Mouse (Mus musculus) neural tube, embryonic 14.5 days (tissue): ENCODE measurements around the gene Cep41. TPM values are rescaled to one million over a fixed set of nuclear protein-coding genes. Genes with fewer than 3 reads are reported as not detected.
A peak's percentile ranks its signal among the peaks of the same experiment; 100 is the strongest.

Experiments used
- ATAC-seq: fragments of 200-750 bp; cut with Nextera tagmentation; 2 replicates; pipeline ENCODE4 v1.8.0; 2017; ENCODE audit warnings: low read depth, mild to moderate bottlenecking, moderate TSS enrichment, moderate library complexity
- H3K27ac ChIP-seq: fragments of 300-500 bp; sonication (generic); 2 replicates; pipeline ENCODE4 v1.5.1; 2014; ENCODE audit warnings: low read depth, mild to moderate bottlenecking, control low read depth, low read length, moderate library complexity, mixed read lengths
- H3K27me3 ChIP-seq: fragments of 300-500 bp; sonication (generic); 2 replicates; pipeline ENCODE4 v1.6.1; 2014; ENCODE audit warnings: low read length; ENCODE audit not compliant: control insufficient read depth, insufficient read depth
- H3K36me3 ChIP-seq: fragments of 300-500 bp; sonication (generic); 2 replicates; pipeline ENCODE4 v1.6.1; 2014; ENCODE audit warnings: low read length, mixed read lengths; ENCODE audit not compliant: control insufficient read depth, insufficient read depth
- H3K4me1 ChIP-seq: fragments of 300-500 bp; sonication (generic); 2 replicates; pipeline ENCODE4 v1.6.1; 2014; ENCODE audit warnings: low read length; ENCODE audit not compliant: control insufficient read depth, insufficient read depth
- H3K4me2 ChIP-seq: fragments of 300-500 bp; sonication (generic); 2 replicates; pipeline ENCODE4 v1.6.1; 2014; ENCODE audit warnings: mild to moderate bottlenecking, low read depth, low read length, control low read depth
- H3K4me3 ChIP-seq: fragments of 300-500 bp; sonication (generic); 2 replicates; pipeline ENCODE4 v1.5.1; 2014; ENCODE audit warnings: low read depth, low read length, control low read depth, mixed read lengths
- H3K9ac ChIP-seq: fragments of 300-500 bp; sonication (generic); replicated peaks from 2 replicates; pipeline ENCODE4 v1.6.1; 2014; ENCODE audit warnings: low read depth, mild to moderate bottlenecking, control low read depth, low read length, mixed read lengths
- H3K9me3 ChIP-seq: fragments of 300-500 bp; sonication (generic); 2 replicates; pipeline ENCODE4 v1.6.1; 2016; ENCODE audit warnings: low read length; ENCODE audit not compliant: control insufficient read depth
- WGBS: fragments of 180-500 bp; shearing (Covaris S2); extraction: QIAGEN DNeasy Blood & Tissue Kit; methylation state at CpG from one replicate; pipeline ENCODE4 v1.1.7; 2014; 5-methylcytosine and 5-hydroxymethylcytosine counted together
- polyA plus RNA-seq: library from polyadenylated mRNA; unstranded; fragments of >200 nt; fragmentation: Nextera tagmentation; extraction: Ambion mirVana; gene quantifications from 2 replicates; pipeline ENCODE4 v1.2.1, GENCODE M21; 2014

Cep41 gene
- polyA plus RNA-seq, 1 experiment from 2014 or later = 12.6 TPM

- Histone ChIP-seq H3K4me3 (no peak overlapping the region), H3K27ac (no peak overlapping the region), H3K9ac (no peak overlapping the region), H3K36me3 (no peaks in the 10 kb centered on the region), H3K4me1 (peaks cover 12% of the 10 kb centered on the region), H3K9me3 (no peaks in the 10 kb centered on the region), H3K4me2 (no peak overlapping the region), H3K27me3 (no peaks in the 10 kb centered on the region)
- WGBS = 82% methylated on average over 7 of the region's 7 CpGs
- ATAC-seq = no peak
Observed at GRCm38 (mm10) chr6:30680442-30680841, 13.1 kb downstream of the Cep41 start.

- Histone ChIP-seq H3K27ac (no peak overlapping the region), H3K36me3 (no peaks in the 10 kb centered on the region), H3K4me1 (peaks cover 21% of the 10 kb centered on the region), H3K27me3 (no peaks in the 10 kb centered on the region), H3K4me2 (no peak overlapping the region), H3K4me3 (no peak overlapping the region), H3K9me3 (no peaks in the 10 kb centered on the region), H3K9ac (no peak overlapping the region)
- ATAC-seq = no peak
- 61% methylated on average over 5 of the region's 5 CpGs for WGBS
Observed at GRCm38 (mm10) chr6:30679567-30679966, 14.0 kb downstream of the Cep41 start.

GRCm38 (mm10) chr6:30678482-30678881 lies 15.1 kb downstream of the Cep41 start:
- no peak overlapping the region for H3K9ac ChIP-seq
- H3K27me3 ChIP-seq = no peaks in the 10 kb centered on the region
- H3K4me3 ChIP-seq = no peak overlapping the region
- 25% methylated on average over 6 of the region's 6 CpGs for WGBS
- no peak overlapping the region; the same call in 1 of the 2 replicates for H3K4me2 ChIP-seq
- no peaks in the 10 kb centered on the region for H3K36me3 ChIP-seq
- ATAC-seq = peak; percentile 80; the same call in 1 of the 2 replicates
- H3K4me1 ChIP-seq = peaks cover 31% of the 10 kb centered on the region
- no peaks in the 10 kb centered on the region for H3K9me3 ChIP-seq
- peak overlapping the region; percentile 64 for H3K27ac ChIP-seq

GRCm38 (mm10) chr6:30677591-30677990 lies 16.0 kb downstream of the Cep41 start:
- Histone ChIP-seq H3K27ac (no peak overlapping the region), H3K4me1 (peaks cover 30% of the 10 kb centered on the region)

GRCm38 (mm10) chr6:30676506-30676905 lies 17.0 kb downstream of the Cep41 start:
- peaks cover 29% of the 10 kb centered on the region for H3K4me1 ChIP-seq
- H3K4me2 ChIP-seq = no peak overlapping the region
- no peaks in the 10 kb centered on the region for H3K27me3 ChIP-seq
- H3K9ac ChIP-seq = no peak overlapping the region
- no peaks in the 10 kb centered on the region for H3K9me3 ChIP-seq
- no peak for ATAC-seq
- H3K36me3 ChIP-seq = no peaks in the 10 kb centered on the region
- H3K4me3 ChIP-seq = no peak overlapping the region
- 87% methylated on average over 6 of the region's 6 CpGs for WGBS
- no peak overlapping the region for H3K27ac ChIP-seq

More at GRCm38 (mm10) chr6:30677591-30677990, 16.0 kb downstream of the Cep41 start:
- WGBS = 78% methylated on average over 9 of the region's 9 CpGs
- Histone ChIP-seq H3K27me3 (no peaks in the 10 kb centered on the region), H3K4me2 (no peak overlapping the region), H3K9ac (no peak overlapping the region), H3K36me3 (no peaks in the 10 kb centered on the region), H3K4me3 (no peak overlapping the region), H3K9me3 (no peaks in the 10 kb centered on the region)
- no peak for ATAC-seq

GRCm38 (mm10) chr6:30675281-30675771 lies 18.2 kb downstream of the Cep41 start:
- WGBS = 12% methylated on average over 11 of the region's 11 CpGs
- no peaks in the 10 kb centered on the region for H3K27me3 ChIP-seq
- no peak overlapping the region for H3K4me3 ChIP-seq
- peak; percentile 61; the same call in 1 of the 2 replicates for ATAC-seq
- H3K9me3 ChIP-seq = no peaks in the 10 kb centered on the region
- peak overlapping the region; percentile 53 for H3K9ac ChIP-seq
- peak overlapping the region; percentile 90 for H3K27ac ChIP-seq
- H3K4me2 ChIP-seq = peak overlapping the region; percentile 32; the same call in 1 of the 2 replicates
- H3K4me1 ChIP-seq = peaks cover 29% of the 10 kb centered on the region
- no peaks in the 10 kb centered on the region for H3K36me3 ChIP-seq

GRCm38 (mm10) chr6:30674714-30675280 lies 18.8 kb downstream of the Cep41 start:
- WGBS = 35% methylated on average over 9 of the region's 9 CpGs
- H3K27ac ChIP-seq = peak overlapping the region; percentile 90
- H3K27me3 ChIP-seq = no peaks in the 10 kb centered on the region
- H3K9me3 ChIP-seq = no peaks in the 10 kb centered on the region
- ATAC-seq = peak; percentile 49; the same call in 1 of the 2 replicates
- no peaks in the 10 kb centered on the region for H3K36me3 ChIP-seq
- H3K4me3 ChIP-seq = no peak overlapping the region
- peaks cover 29% of the 10 kb centered on the region for H3K4me1 ChIP-seq
- H3K4me2 ChIP-seq = peak overlapping the region; percentile 32
- H3K9ac ChIP-seq = peak overlapping the region; percentile 53; the same call in 1 of the 2 replicates

- no peaks in the 10 kb centered on the region for H3K36me3 ChIP-seq
- H3K4me1 ChIP-seq = peaks cover 27% of the 10 kb centered on the region
- no peaks in the 10 kb centered on the region for H3K9me3 ChIP-seq
- H3K9ac ChIP-seq = peak overlapping the region; percentile 13; the same call in 1 of the 2 replicates
- no peaks in the 10 kb centered on the region for H3K27me3 ChIP-seq
- H3K27ac ChIP-seq = peak overlapping the region; percentile 90
- H3K4me3 ChIP-seq = no peak overlapping the region
- 21% methylated on average over 14 of the region's 14 CpGs for WGBS
- H3K4me2 ChIP-seq = peak overlapping the region; percentile 32
- no peak for ATAC-seq
Observed at GRCm38 (mm10) chr6:30673764-30674561, 19.6 kb downstream of the Cep41 start.

GRCm38 (mm10) chr6:30671696-30672095 lies 21.9 kb downstream of the Cep41 start:
- H3K4me1 ChIP-seq = peaks cover 23% of the 10 kb centered on the region
- WGBS = 67% methylated on average over 5 of the region's 5 CpGs
- no peak overlapping the region for H3K9ac ChIP-seq
- H3K9me3 ChIP-seq = no peaks in the 10 kb centered on the region
- no peak for ATAC-seq
- no peak overlapping the region for H3K4me3 ChIP-seq
- no peaks in the 10 kb centered on the region for H3K27me3 ChIP-seq
- no peak overlapping the region for H3K4me2 ChIP-seq
- H3K36me3 ChIP-seq = no peaks in the 10 kb centered on the region
- no peak overlapping the region for H3K27ac ChIP-seq
